Mouse (Mus musculus) left cerebral cortex, postnatal 4 days (tissue): ENCODE measurements around the gene Cog3. TPM values are rescaled to one million over a fixed set of nuclear protein-coding genes. Genes with fewer than 3 reads are reported as not detected.

Experiments
- DNase-seq: peaks from one replicate; pipeline ENCODE4 v3.0.0-alpha.2; 2022
- intact Hi-C: fragments of 180-260 bp; cut with DNase I; formaldehyde crosslinking; loops from one replicate; pipeline ENCODE4 v1.15.1; 2025
- total RNA-seq, 2 experiments: library from RNA; stranded (reverse); gene quantifications; 2 replicates each; pipeline ENCODE4 v1.2.3; 2021

Cog3 gene
- total RNA-seq, 2 experiments from 2014 or later, result 24.3 to 24.5 TPM

DNA sequence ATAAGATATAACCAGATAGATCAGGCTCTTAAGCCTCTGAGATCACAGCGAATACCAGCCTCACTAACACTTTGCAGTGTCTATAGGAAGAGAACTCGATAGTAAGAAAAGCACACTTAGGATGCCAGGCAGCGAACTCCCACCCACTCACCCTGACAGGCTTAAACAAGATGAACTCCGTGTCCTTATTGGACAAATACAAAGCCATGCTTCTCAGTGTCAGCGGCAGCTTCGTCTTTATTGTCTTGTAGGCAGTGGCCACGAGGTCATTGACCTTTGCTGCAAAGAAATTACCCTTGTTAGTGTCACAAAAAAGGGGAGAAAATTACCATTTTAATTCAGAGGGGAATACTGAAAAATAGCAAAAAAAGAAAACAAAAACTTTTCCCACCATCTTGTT, 46.5 kb downstream of the Cog3 start:
- DNase-seq, result no peak
- intact Hi-C loops, result no loop called here

DNA sequence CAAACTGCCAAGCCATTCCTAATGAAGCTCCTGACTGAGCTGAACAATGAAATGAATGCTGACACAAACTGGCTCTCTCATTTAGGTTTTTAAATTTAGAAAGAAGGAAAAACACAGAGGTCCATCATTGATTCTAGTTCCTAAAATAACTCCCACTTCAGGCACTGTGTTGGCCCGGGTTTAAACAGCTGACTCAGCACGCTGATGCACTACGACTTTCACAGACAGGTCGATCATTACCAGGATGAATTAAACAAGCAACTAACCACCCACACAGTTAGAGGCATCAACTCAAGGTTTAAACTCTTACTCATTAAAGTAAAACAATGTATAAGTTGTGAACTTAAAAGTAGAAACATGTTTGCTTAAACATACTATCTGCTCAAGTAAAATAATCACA, 47.7 kb downstream of the Cog3 start:
- DNase-seq, result no peak
- intact Hi-C loops, result no loop called here

DNA sequence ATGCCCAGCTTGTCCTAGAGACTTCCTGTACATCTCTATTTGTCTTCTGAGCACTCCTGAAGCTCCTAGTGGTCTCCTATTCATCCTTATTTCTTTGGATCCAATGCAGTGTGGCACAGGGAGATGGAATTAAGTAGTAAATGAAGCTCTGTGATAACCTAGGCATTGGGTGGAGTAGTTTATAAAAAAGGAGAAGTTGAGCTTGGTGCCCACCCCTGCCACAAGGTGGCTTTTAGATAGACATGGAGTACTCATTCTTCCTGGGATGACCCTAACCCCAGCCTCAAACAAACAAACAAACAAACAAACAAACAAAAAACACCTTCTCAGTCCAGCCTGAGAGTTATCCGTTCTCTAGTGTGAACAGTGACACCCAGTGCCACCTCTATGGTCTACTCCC, 56.4 kb downstream of the Cog3 start:
- DNase-seq, result no peak
- intact Hi-C loops, result no loop called here

DNA sequence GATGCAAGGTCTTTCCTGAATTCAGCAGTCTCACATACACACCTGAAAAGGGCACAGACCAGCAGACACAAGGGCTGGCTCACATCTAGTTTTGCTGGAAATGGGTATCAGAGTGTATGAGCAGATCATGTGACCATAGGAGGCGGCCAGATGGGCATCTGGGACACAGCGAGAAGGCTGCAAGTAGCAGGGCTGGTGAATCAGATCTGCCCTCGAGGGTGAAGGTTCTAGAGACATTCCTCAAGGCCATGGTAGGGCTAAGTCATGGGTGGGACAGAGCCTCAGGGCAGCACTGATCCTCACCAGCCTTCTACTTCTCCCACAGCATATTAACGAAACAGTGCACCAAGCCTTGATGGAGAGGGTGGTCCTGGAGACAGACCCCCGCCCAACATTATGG, 58.2 kb downstream of the Cog3 start:
- intact Hi-C loops, result no loop called here
- DNase-seq, result no peak

DNA sequence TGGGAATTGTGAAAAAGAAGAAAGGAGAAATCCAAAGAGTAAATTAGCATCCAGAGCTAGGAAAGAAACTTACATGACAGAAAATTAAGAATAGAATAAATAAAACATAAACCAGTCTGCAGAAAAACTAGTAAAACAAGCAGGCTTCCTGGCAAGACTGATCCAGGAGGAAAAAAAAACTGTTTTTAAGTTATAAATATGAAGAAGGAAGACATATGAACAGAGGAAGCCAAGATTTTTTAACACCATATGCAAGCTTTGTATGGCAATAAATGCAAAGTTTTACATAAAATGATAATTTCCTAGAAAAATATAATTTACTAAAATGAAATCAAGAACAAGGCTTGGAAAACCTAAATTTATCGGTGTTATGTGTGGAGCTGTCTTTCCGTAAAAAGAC, 63.9 kb downstream of the Cog3 start:
- intact Hi-C loops, result no loop called here
- DNase-seq, result no peak

DNA sequence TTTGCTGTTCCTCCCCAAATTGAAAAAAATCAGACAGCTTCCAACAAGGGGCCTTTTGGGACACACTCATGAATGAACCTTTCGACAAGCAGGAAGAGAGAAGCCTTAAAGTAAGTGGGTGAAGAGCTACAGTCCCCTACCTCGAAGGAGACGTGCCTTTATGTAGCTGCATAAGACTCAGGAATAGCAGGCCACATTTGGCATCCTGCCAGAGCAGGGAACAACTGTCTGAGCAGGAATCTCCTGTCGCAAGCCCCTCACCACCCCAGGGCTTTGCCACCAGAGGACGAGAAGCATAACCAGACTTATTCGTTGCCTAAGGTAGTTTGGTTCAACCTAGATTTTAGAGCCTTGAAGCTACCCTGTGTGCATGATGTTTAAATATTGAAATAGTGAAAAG, 78.0 kb downstream of the Cog3 start:
- DNase-seq, result peak; percentile 17
- intact Hi-C loops, result no loop called here

DNA sequence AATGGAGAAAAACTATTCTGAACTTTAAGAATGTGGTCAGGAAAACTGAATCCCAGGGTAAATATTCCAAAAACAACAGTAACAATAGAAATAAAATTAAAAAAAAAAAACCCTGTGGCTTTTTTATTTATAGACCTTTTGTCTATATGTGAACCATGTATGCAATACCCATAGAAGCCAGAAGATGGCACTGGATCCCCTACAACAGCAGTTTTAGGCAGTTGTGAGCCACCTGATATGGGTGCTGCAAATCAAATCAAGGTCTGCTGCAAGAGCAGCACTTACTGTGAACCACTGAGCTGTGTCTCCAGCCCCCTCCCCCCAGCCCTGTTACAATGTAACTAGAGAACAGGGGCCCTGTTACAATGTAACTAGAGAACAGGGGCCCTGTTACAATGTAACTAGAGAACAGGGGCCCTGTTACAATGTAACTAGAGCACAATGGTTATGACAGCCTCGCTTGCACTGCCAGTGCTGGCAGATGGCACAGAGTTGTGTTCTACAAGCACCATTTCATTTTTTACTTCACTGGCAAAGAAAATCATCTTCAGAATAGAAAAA, 85.2 kb downstream of the Cog3 start:
- no peak for DNase-seq

DNA sequence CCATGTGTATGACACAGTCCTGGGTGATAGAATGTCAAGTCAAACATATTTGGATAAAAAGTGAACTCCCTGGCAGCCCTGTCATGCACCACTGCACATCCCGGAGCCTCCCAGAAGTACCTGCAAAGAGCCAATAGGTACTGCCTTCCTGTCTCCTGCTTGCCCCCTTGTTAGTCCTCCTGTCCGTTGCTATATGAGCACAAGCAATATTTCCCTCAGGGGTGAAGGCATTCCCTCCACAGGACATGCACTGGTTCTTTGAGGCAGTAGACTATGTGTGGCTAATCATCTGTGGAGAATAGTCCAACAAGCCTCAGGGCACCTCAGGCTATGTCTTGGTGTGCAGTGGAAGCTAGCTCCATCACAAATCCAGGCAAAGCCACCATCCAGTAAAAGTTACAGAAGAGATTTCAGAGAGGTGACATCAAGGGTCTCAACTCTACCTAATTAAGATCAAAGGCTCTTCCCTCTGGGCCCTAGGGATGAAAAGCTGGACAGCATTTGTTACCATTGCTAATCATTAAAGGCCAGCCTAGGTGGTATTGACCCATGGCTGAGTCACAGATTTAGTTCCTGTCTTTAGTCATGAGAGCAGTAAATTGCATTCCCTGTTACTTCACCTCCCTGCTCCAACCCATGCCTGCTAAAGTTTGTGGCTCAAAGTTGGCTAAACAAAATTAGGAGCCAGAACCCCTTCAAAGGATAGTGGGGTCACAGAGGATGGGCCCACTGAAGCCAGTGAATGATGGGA, 88.7 kb downstream of the Cog3 start:
- no peak for DNase-seq
- intact Hi-C loops, result no loop called here

More for the DNA sequence above, 85.2 kb downstream of the Cog3 start:
- intact Hi-C loops, result no loop called here

DNA sequence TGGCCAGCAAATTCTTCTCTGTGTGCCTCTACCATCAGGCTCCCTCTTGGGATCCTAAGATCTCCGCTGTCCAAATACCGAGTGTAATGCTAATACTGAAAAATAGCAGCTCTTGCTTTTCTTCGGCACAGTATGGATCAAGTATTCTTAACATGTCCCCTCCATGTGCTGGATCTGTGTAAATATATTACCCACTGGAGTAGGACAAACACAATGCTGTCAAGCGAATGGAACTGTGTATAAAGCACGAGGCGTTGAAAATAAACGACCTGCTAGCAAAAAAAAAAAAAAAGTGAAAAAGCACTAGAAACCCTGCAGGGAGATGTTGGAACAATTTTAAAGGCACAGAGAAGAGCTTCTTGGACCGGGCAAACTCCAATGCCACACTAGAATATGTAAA, 92.8 kb downstream of the Cog3 start:
- DNase-seq, result no peak
- intact Hi-C loops, result no loop called here

DNA sequence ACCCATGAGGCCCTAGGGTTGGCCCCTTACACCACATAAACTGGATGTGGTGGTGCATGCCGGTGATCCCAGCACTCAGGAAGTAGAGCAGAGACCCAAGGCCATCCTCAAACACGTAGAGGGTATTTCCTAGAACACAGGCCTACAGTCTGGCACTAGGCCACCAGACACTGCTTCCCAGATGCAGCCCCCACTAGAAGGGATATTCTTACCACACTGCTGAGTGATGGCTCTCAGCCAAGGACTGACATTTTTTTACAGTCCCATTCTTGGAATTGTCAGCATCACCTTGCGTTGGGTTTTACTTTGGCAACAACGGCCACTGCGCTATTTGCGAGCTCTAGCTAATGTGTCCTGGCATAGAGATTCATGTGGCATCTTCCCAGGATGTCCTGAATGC, 93.4 kb downstream of the Cog3 start:
- DNase-seq, result no peak
- intact Hi-C loops, result no loop called here

Other genes with a start within 250 kb of the Cog3 start
- not detected for gene Spert, start 161.4 kb downstream of the Cog3 start, total RNA-seq
- not detected for gene Erich6b, start 112.3 kb downstream of the Cog3 start, total RNA-seq
- 10 to 100 TPM; 19.4 to 23.9 TPM for gene Slc25a30, start 32.5 kb upstream of the Cog3 start, total RNA-seq
- 1,000 to 10,000 TPM; 1,734 to 1,903 TPM for gene Tpt1, start 90.6 kb upstream of the Cog3 start, total RNA-seq
- gene Kctd4, start 200.5 kb upstream of the Cog3 start, total RNA-seq, result 10 to 100 TPM; 19.2 to 23.4 TPM